In genomic region chrX:153119013-153119412, GRCm38 (mm10) we compare ENCODE assay signal across 28 mouse cellular contexts. TPM values are rescaled to one million over a fixed set of nuclear protein-coding genes. Genes with fewer than 3 reads are reported as not detected.
DNase-seq lines count a peak whose midpoint lies in the region; ATAC-seq and TF ChIP-seq lines count a peak whose summit lies in the region.
"Had no signal": no experiment of that assay in that cellular context is flagged by ENCODE, and none has a peak within 500 bp of the region (broad histone marks: within the 10 kb centered on the region; RNA-seq: fewer than 3 reads in every experiment).

No protein-coding gene starts in this region.

- in situ Hi-C loops in ES-E14 (cut with MboI; ENCODE audit: low sequenced_read_pairs in 2 of 2, unreplicated experiment in 2 of 2): no loop called here

- peak; percentile 89 for TF ChIP-seq EP300 in ES-Bruce4 (IDR thresholded peaks at IDR 0.05; ENCODE audit: insufficient read depth, low read depth, low read length)

- H3K27me3 ChIP-seq in ES-Bruce4 (ENCODE audit: control insufficient read depth, insufficient read depth, low read length, poor library complexity, severe bottlenecking): no peaks in the 10 kb centered on the region

- H3K4me1 ChIP-seq in ES-Bruce4 (ENCODE audit: control insufficient read depth, insufficient read depth, low read length): no peaks in the 10 kb centered on the region
- no peaks in the 10 kb centered on the region for H3K4me1 ChIP-seq in ES-E14 (ENCODE audit: control insufficient read depth in 2 of 2, insufficient read depth in 2 of 2, low read length in 2 of 2, poor library complexity in 1 of 2)
- H3K4me1 ChIP-seq: embryonic facial prominence, embryonic 13.5 days; embryonic facial prominence, embryonic 15.5 days; forebrain, embryonic 12.5 days had no signal

- intact Hi-C loops in left cerebral cortex, postnatal 14 days (cut with DNase I): no loop called here
- intact Hi-C loops in left cerebral cortex, postnatal 36 days (cut with DNase I): no loop called here

- TF ChIP-seq POLR2A in ES-Bruce4 (IDR thresholded peaks at IDR 0.05; ENCODE audit: insufficient read depth, low read length): no peak

- H3K9me3 ChIP-seq in ES-Bruce4 (replicated peaks; ENCODE audit: control insufficient read depth, insufficient read depth, low read length, poor library complexity, severe bottlenecking) (no peaks in the 10 kb centered on the region), ES-E14 (ENCODE audit: control insufficient read depth, insufficient read depth, low read depth, low read length) (no peaks in the 10 kb centered on the region)
- H3K9me3 ChIP-seq: embryonic facial prominence, embryonic 13.5 days; embryonic facial prominence, embryonic 15.5 days; forebrain, embryonic 10.5 days; forebrain, embryonic 12.5 days had no signal

- ATAC-seq in megakaryocyte progenitor cell, adult 5-6 weeks (replicated peaks; ENCODE audit: poor library complexity): no peak
- ATAC-seq: activated CD4-positive, CD25-positive, alpha-beta regulatory T cell, adult 4 months; forebrain, embryonic 14.5 days; forebrain, embryonic 16.5 days had no signal

- H3K36me3 ChIP-seq in ES-Bruce4 (ENCODE audit: control insufficient read depth, insufficient read depth, low read length, poor library complexity, severe bottlenecking): no peaks in the 10 kb centered on the region
- no peaks in the 10 kb centered on the region for H3K36me3 ChIP-seq in ES-E14 (ENCODE audit: control insufficient read depth, insufficient read depth, low read length, poor library complexity, severe bottlenecking)
- H3K36me3 ChIP-seq: embryonic facial prominence, embryonic 13.5 days; embryonic facial prominence, embryonic 15.5 days; forebrain, embryonic 10.5 days; forebrain, embryonic 12.5 days had no signal

- peak; percentile 57 for DNase-seq in ES-E14 (ENCODE audit: low read depth, low spot score)
- DNase-seq in WW6 (ENCODE audit: low read depth, low spot score): peak; percentile 34
- DNase-seq in left cerebral cortex, postnatal 14 days (ENCODE audit: low spot score in 2 of 2): no peak
- DNase-seq in left cerebral cortex, adult 9 months (ENCODE audit: low spot score in 2 of 2): no peak
- no peak for DNase-seq in left cerebral cortex, postnatal 36 days (ENCODE audit: low spot score in 2 of 2)
- DNase-seq: adrenal gland, adult 8-10 months; adrenal gland, postnatal 14 days; adrenal gland, postnatal 36 days; cerebellum, adult 11-12 months; cerebellum, adult 2 months; cerebellum, adult 9-10 months; cerebellum, postnatal 10 days; cerebellum, postnatal 25 days; embryo, embryonic 11 days had no signal

- TF ChIP-seq CTCF in ES-Bruce4 (IDR thresholded peaks at IDR 0.05; ENCODE audit: low read depth, low read length): no peak

- H3K4me3 ChIP-seq in ES-Bruce4 (ENCODE audit: low read depth, low read length) (peak overlapping the region; percentile 53), ES-E14 (ENCODE audit: insufficient read depth in 1 of 2, low read depth in 1 of 2, low read length in 2 of 2, poor library complexity in 1 of 2, severe bottlenecking in 1 of 2) (peak overlapping the region; percentile 37 to 57; a peak in 3 of 4 replicates)
- H3K4me3 ChIP-seq: embryonic facial prominence, embryonic 13.5 days; embryonic facial prominence, embryonic 15.5 days; erythroblast, embryonic 14.5 days; forebrain, embryonic 10.5 days; forebrain, embryonic 12.5 days had no signal

- H3K9ac ChIP-seq in ES-Bruce4 (ENCODE audit: low read depth, poor library complexity, severe bottlenecking) (0 out of 2 replicates have a peak overlapping the region, but pooled peaks have one; percentile 12), ES-E14 (ENCODE audit: insufficient read depth, low read depth, low read length, poor library complexity, severe bottlenecking) (no peak overlapping the region)
- H3K9ac ChIP-seq: embryonic facial prominence, embryonic 13.5 days; embryonic facial prominence, embryonic 15.5 days; forebrain, embryonic 12.5 days had no signal

- peak overlapping the region; percentile 88 for H3K27ac ChIP-seq in ES-Bruce4 (ENCODE audit: insufficient read depth, low read length)
- peak overlapping the region; percentile 91 for H3K27ac ChIP-seq in ES-E14 (ENCODE audit: insufficient read depth, low read depth, low read length, poor library complexity, severe bottlenecking)
- H3K27ac ChIP-seq: embryonic facial prominence, embryonic 13.5 days; embryonic facial prominence, embryonic 15.5 days; forebrain, embryonic 10.5 days; forebrain, embryonic 12.5 days had no signal

TF ChIP-seq in ES-E14, 5 proteins besides CTCF, POLR2A, EP300 and RAD21:
- TF ChIP-seq HCFC1 (IDR thresholded peaks at IDR 0.05; ENCODE audit: borderline replicate concordance, insufficient read depth, low read length) (no peak), ZC3H11A (IDR thresholded peaks at IDR 0.05; ENCODE audit: borderline replicate concordance, low read depth, low read length) (no peak), CHD2 (IDR thresholded peaks at IDR 0.05; ENCODE audit: low read depth, low read length) (peak; percentile 47; the same call in 1 of the 2 replicates)

RNA-seq across cellular contexts. Expression of gene Foxr2, which starts 0.4 kb away (rescaled TPM):
- polyA plus RNA-seq in ES-Bruce4 (2011; ENCODE audit: insufficient read depth, insufficient read length, low read depth, missing spikeins): 1.2 and 1.7 TPM in 2 replicates
- total RNA-seq in ES-E14 (2012; rRNA removed): 0.95 and 1.2 TPM in 2 replicates
- under 1 TPM; 0.47 to 0.48 TPM for total RNA-seq in left cerebral cortex, postnatal 14 days (2021)
- total RNA-seq in megakaryocyte progenitor cell, adult 5-6 weeks (2015): not detected in 2 replicates
- not detected in 2 replicates for total RNA-seq in megakaryocyte progenitor cell, adult 5-6 weeks (2017)
- total RNA-seq in left cerebral cortex, postnatal 36 days (2021): under 1 TPM; 0.57 to 0.70 TPM
- total RNA-seq: adrenal gland, adult 18-20 months; adrenal gland, postnatal 14 days; adrenal gland, postnatal 36 days; common myeloid progenitor, adult 5-6 weeks; MEL had no signal
- polyA plus RNA-seq: activated CD4-positive, CD25-positive, alpha-beta regulatory T cell, adult 4 months; C2C12; embryonic facial prominence, embryonic 13.5 days; embryonic facial prominence, embryonic 15.5 days; erythroblast, embryonic 14.5 days had no signal

RNA-seq across cellular contexts. Expression of gene Rragb, which starts 20.8 kb away (rescaled TPM):
- polyA plus RNA-seq in ES-Bruce4 (2011; ENCODE audit: insufficient read depth, insufficient read length, low read depth, missing spikeins): 18.9 and 21.6 TPM in 2 replicates
- total RNA-seq in ES-E14 (2012; rRNA removed): 12.3 and 24.7 TPM in 2 replicates
- total RNA-seq in left cerebral cortex, postnatal 14 days (2021): 10 to 100 TPM; 76.2 to 85.7 TPM
- 4.6 and 7.0 TPM in 2 replicates for total RNA-seq in megakaryocyte progenitor cell, adult 5-6 weeks (2015)
- total RNA-seq in megakaryocyte progenitor cell, adult 5-6 weeks (2017): 6.9 and 9.4 TPM in 2 replicates
- 10 to 100 TPM; 69.1 to 78.0 TPM for total RNA-seq in left cerebral cortex, postnatal 36 days (2021)
- total RNA-seq: MEL had no signal

Comparison
In these comparisons a context has a peak if more than half of its experiments do, and no peak if none do; other contexts are left out.
1. DNase-seq: peak in ES-E14 (single experiment) and WW6 (single experiment); none in left cerebral cortex, postnatal 14 days (0 of 2), left cerebral cortex, adult 9 months (0 of 2) and left cerebral cortex, postnatal 36 days (0 of 2).